Mouse (Mus musculus): ENCODE measurements around the gene Gm9844. TPM values are rescaled to one million over a fixed set of nuclear protein-coding genes. Genes with fewer than 3 reads are reported as not detected.

The Gm9844 gene
- polyA plus RNA-seq, 1 experiment from 2014 or later: 16.7 TPM

DNA sequence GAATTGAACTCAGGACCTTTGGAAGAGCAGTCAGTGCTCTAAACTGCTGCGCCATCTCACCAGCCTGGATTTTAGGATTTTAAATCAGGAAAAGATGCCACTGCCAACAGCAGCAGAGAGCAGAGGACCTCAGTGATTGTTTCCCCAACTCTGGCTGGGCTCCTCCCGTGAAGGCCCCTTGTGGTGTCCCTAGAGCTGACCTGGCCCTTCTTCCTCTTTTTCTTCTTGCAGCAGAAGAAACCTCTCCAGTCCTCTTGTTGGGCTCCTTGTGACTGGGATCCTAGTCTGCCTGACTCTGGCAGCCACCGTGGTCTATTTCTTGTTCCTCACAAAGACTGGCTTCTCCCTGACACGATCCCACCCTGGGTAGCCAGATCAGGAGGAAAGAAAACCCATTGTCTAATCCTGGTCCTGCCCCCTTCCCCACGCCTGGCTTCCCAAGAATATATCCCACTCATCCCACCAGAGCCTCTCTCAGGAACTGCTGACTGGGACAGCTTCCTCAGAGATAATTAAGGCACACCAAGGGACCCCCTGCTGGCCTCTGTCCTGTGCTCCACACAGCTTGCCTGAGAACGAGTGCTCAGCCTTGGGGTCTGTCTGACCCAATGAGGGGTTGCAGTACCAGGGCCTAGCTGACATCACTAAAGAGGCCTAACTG is 5.4 kb upstream of the Gm9844 start:
- WGBS: 54% methylated on average over 6 of the region's 6 CpGs
- no peak overlapping the region for H3K9ac ChIP-seq (ENCODE audit: low read length)
- H3K4me2 ChIP-seq (ENCODE audit: low read length): no peak overlapping the region
- H3K9me3 ChIP-seq (ENCODE audit: control insufficient read depth, low read length): no peaks in the 10 kb centered on the region
- no peaks in the 10 kb centered on the region for H3K27me3 ChIP-seq (replicated peaks; ENCODE audit: control insufficient read depth, insufficient read depth, low read length)
- no peak overlapping the region for H3K27ac ChIP-seq (ENCODE audit: low read depth)
- DNase-seq (ENCODE audit: low spot score) (no peak), ATAC-seq (replicated peaks; ENCODE audit: low FRiP score, low TSS enrichment, low read depth) (no peak)
- H3K4me3 ChIP-seq (ENCODE audit: low read depth, low read length): no peak overlapping the region
- no peaks in the 10 kb centered on the region for H3K4me1 ChIP-seq (replicated peaks; ENCODE audit: control insufficient read depth, insufficient read depth, low read length)
- no peaks in the 10 kb centered on the region for H3K36me3 ChIP-seq (ENCODE audit: control insufficient read depth, insufficient read depth, low read length)

DNA sequence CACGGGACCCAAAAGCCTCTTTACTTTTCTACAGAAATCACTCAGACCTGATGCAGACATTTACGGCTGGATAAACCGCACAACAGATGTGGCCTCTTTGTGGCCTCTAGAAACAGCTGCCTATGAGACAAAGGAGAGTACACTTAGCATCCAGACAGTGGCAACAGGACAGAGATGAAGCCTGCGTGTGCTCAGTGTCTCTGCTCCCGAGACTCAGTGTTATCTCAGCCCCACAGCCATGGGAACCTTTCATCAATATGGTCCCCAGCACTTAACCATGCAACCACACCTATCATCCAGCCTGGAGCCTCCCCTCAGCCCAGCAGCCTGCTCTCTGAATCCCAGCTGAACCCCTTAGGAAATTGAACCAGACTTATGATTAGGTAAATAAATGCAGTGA is 2.8 kb upstream of the Gm9844 start:
- 76% methylated on average over 5 of the region's 5 CpGs for WGBS
- no peaks in the 10 kb centered on the region for H3K4me1 ChIP-seq (replicated peaks; ENCODE audit: control insufficient read depth, insufficient read depth, low read length)
- DNase-seq (ENCODE audit: low spot score) (no peak), ATAC-seq (replicated peaks; ENCODE audit: low FRiP score, low TSS enrichment, low read depth) (no peak)
- no peaks in the 10 kb centered on the region for H3K9me3 ChIP-seq (ENCODE audit: control insufficient read depth, low read length)
- H3K36me3 ChIP-seq (ENCODE audit: control insufficient read depth, insufficient read depth, low read length): no peaks in the 10 kb centered on the region
- no peak overlapping the region for H3K4me3 ChIP-seq (ENCODE audit: low read depth, low read length)
- H3K27ac ChIP-seq (ENCODE audit: low read depth): no peak overlapping the region
- H3K9ac ChIP-seq (ENCODE audit: low read length): no peak overlapping the region
- H3K4me2 ChIP-seq (ENCODE audit: low read length): no peak overlapping the region
- H3K27me3 ChIP-seq (replicated peaks; ENCODE audit: control insufficient read depth, insufficient read depth, low read length): no peaks in the 10 kb centered on the region

DNA sequence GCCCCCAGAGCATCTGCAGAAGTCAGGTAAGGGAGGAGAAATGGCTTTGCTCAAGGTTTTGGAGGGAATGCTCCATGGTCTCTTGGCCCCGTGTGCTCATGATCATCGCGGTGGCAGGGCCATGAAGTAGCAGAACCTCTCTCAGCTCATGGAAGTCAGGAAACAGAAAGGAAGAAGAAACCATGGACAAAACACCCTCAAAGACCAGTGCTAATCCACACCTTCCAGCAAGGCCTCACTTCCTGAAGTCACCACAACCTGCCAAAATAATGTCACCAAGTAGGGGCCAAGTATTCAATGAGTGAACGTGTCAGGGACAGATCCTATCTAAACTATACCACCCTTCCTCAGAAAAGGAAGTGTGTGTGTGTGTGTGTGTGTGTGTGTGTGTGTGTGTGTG is 840 bp downstream of the Gm9844 start:
- Histone ChIP-seq H3K4me3 (ENCODE audit: low read depth, low read length) (no peak overlapping the region), H3K36me3 (ENCODE audit: control insufficient read depth, insufficient read depth, low read length) (no peaks in the 10 kb centered on the region), H3K9me3 (ENCODE audit: control insufficient read depth, low read length) (no peaks in the 10 kb centered on the region), H3K4me1 (replicated peaks; ENCODE audit: control insufficient read depth, insufficient read depth, low read length) (no peaks in the 10 kb centered on the region), H3K4me2 (ENCODE audit: low read length) (no peak overlapping the region), H3K27me3 (replicated peaks; ENCODE audit: control insufficient read depth, insufficient read depth, low read length) (no peaks in the 10 kb centered on the region), H3K9ac (ENCODE audit: low read length) (no peak overlapping the region), H3K27ac (ENCODE audit: low read depth) (no peak overlapping the region)
- 81% methylated on average over 4 of the region's 4 CpGs for WGBS
- DNase-seq (ENCODE audit: low spot score): no peak
- ATAC-seq (replicated peaks; ENCODE audit: low FRiP score, low TSS enrichment, low read depth): no peak

DNA sequence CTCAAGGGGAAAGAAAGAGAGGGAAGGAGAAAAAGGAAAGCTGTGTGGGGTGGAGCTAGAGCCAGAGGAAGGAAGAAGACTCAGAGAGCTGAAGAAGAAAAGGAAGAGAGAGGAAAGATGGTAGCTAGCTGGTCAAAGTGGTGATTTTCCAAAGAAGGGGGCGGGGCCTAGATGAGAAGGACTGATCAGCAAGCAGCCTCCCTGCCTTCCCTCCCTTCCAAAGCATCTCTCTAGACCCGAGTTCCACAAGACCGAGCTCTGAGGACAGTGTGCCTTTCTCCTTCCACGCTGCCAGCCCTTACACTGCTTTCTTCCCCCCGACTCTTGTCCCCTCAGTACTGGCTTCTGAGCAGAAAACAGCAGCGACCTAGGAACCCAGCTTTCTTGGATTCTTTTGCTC is 2.1 kb downstream of the Gm9844 start:
- 32% methylated on average over 6 of the region's 6 CpGs for WGBS
- Histone ChIP-seq H3K4me3 (ENCODE audit: low read depth, low read length) (no peak overlapping the region), H3K4me1 (replicated peaks; ENCODE audit: control insufficient read depth, insufficient read depth, low read length) (no peaks in the 10 kb centered on the region), H3K27ac (ENCODE audit: low read depth) (no peak overlapping the region), H3K9me3 (ENCODE audit: control insufficient read depth, low read length) (no peaks in the 10 kb centered on the region), H3K27me3 (replicated peaks; ENCODE audit: control insufficient read depth, insufficient read depth, low read length) (no peaks in the 10 kb centered on the region), H3K36me3 (ENCODE audit: control insufficient read depth, insufficient read depth, low read length) (no peaks in the 10 kb centered on the region), H3K9ac (ENCODE audit: low read length) (no peak overlapping the region), H3K4me2 (ENCODE audit: low read length) (no peak overlapping the region)
- ATAC-seq (replicated peaks; ENCODE audit: low FRiP score, low TSS enrichment, low read depth): no peak
- DNase-seq (ENCODE audit: low spot score): no peak

DNA sequence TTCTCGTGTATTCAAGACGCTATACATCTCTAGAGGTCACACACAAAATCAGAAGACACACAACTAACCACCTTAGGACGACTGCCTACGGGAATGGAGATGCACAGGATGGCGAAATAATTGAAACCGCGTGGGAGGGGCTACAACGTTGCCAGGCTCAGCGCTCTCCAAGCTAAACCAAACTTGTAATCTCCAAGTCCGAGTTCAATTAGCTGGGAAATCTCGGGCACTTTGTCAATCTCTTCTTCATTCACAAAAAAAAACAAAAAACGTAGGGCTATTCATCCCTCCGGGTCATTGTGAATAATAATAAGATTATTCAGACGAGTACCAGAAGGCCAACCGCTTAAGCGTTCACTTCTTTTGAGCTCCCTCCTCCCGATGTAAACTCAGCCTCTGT is 7.1 kb downstream of the Gm9844 start:
- Histone ChIP-seq H3K4me2 (ENCODE audit: low read length) (no peak overlapping the region), H3K27me3 (replicated peaks; ENCODE audit: control insufficient read depth, insufficient read depth, low read length) (no peaks in the 10 kb centered on the region), H3K36me3 (ENCODE audit: control insufficient read depth, insufficient read depth, low read length) (no peaks in the 10 kb centered on the region), H3K4me1 (replicated peaks; ENCODE audit: control insufficient read depth, insufficient read depth, low read length) (no peaks in the 10 kb centered on the region), H3K9ac (ENCODE audit: low read length) (no peak overlapping the region), H3K27ac (ENCODE audit: low read depth) (no peak overlapping the region), H3K4me3 (ENCODE audit: low read depth, low read length) (no peak overlapping the region), H3K9me3 (ENCODE audit: control insufficient read depth, low read length) (peaks cover 5% of the 10 kb centered on the region; the same call in 1 of the 2 replicates)
- DNase-seq (ENCODE audit: low spot score) (no peak), ATAC-seq (replicated peaks; ENCODE audit: low FRiP score, low TSS enrichment, low read depth) (no peak)
- 69% methylated on average over 17 of the region's 17 CpGs for WGBS

DNA sequence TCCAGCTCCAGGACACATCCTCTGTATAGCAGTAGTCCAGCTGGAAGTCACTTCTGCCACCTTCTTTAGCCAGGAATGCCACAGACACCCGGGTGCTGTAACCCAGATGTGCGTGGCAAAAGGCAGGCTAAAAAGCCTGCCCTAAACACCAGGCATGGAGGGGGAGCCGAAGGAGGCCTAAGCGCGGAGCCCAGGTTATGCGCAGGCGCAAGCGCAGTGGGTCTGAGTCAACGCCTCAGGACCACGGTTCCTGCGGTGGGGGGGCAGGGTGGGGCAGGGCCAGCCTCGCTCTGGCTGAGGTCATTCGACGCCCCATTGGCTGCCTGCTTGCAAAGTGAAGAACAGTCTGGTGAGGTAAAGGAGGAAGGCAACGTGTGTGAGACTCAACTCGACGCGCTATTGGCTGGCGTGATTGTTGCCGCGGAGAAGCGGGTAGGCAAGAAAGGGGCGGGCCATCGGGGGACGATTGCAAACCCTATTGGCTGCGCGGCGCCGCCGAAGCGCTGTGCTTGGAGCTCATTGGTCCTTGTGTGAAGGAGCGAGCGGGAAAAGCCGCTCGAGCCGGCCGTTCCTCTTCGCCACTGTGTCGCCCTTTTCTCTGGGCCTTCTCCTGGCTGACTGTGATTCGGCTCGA is 7.6 kb downstream of the Gm9844 start, which contains the start of the genes Lypd4 and Dmrtc2:
Gene Lypd4 (minus strand): TSS at position 410 of the 634 bp plus-strand sequence.
Gene Dmrtc2 (plus strand): TSS at position 526 of the 634 bp plus-strand sequence.
- 51% methylated on average over 41 of the region's 41 CpGs for WGBS
- 0 out of 2 replicates have a peak, but pooled peaks have one; percentile 27 for ATAC-seq (replicated peaks; ENCODE audit: low FRiP score, low TSS enrichment, low read depth)

DNA sequence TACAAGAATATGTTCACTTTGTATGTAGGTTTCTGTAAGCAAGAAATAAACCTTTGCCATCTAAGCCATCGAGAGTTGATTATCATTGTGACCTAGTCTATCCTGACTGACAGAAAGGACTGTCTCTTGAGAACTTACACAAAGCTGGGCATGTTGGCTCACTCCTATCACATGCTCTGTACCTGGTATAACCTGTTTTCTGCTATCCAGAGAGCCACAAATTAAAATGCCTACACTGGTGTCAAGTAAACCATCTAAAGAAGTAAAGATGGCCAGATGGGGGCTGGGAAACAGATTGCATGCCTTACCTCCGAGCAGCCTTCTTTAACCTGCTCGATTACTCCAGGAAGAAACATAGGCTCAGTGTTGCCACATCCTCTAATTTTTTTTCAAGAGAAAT is 15.6 kb downstream of the Gm9844 start:
- no peak for ATAC-seq (replicated peaks; ENCODE audit: low FRiP score, low TSS enrichment, low read depth)

More for the DNA sequence above, 7.6 kb downstream of the Gm9844 start, which contains the start of the genes Lypd4 and Dmrtc2:
- peaks cover 5% of the 10 kb centered on the region; the same call in 1 of the 2 replicates for H3K9me3 ChIP-seq (ENCODE audit: control insufficient read depth, low read length)
- no peak within 1 kb of the TSS for H3K9ac ChIP-seq (ENCODE audit: low read length)
- H3K36me3 ChIP-seq (ENCODE audit: control insufficient read depth, insufficient read depth, low read length): no peaks in the 10 kb centered on the region
- no peak within 1 kb of the TSS for H3K4me2 ChIP-seq (ENCODE audit: low read length)
- H3K27me3 ChIP-seq (replicated peaks; ENCODE audit: control insufficient read depth, insufficient read depth, low read length): no peaks in the 10 kb centered on the region
- H3K27ac ChIP-seq (ENCODE audit: low read depth): no peak within 1 kb of the TSS
- no peaks in the 10 kb centered on the region for H3K4me1 ChIP-seq (replicated peaks; ENCODE audit: control insufficient read depth, insufficient read depth, low read length)
- H3K4me3 ChIP-seq (ENCODE audit: low read depth, low read length): no peak within 1 kb of the TSS
- DNase-seq (ENCODE audit: low spot score): no peak

DNA sequence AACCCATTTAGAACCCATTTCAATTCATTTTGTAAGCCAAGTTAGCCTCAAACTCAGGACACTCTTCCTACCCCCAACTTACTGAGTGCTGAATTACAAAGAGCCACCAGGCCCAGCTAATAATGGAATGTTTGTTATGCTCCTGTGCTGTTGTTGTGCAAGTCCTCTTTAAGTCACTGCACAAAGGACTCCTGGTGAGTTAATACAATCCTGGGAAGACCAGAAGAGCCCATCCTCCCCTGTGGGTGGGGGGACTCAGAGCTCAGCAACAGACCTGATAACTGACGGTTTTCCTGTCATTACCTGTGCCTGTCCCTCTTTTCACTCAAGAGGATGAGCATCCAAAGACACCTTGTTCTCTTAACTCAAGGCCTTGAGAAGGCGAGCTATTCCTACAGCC is 17.6 kb downstream of the Gm9844 start:
- H3K27me3 ChIP-seq (replicated peaks; ENCODE audit: control insufficient read depth, insufficient read depth, low read length): no peaks in the 10 kb centered on the region
- H3K4me3 ChIP-seq (ENCODE audit: low read depth, low read length): no peak overlapping the region
- H3K27ac ChIP-seq (ENCODE audit: low read depth): no peak overlapping the region
- 35% methylated on average over 2 of the region's 2 CpGs for WGBS
- H3K4me2 ChIP-seq (ENCODE audit: low read length): no peak overlapping the region
- no peaks in the 10 kb centered on the region for H3K4me1 ChIP-seq (replicated peaks; ENCODE audit: control insufficient read depth, insufficient read depth, low read length)
- H3K9ac ChIP-seq (ENCODE audit: low read length): 0 out of 2 replicates have a peak overlapping the region, but pooled peaks have one; percentile 10
- H3K36me3 ChIP-seq (ENCODE audit: control insufficient read depth, insufficient read depth, low read length): no peaks in the 10 kb centered on the region
- ATAC-seq (replicated peaks; ENCODE audit: low FRiP score, low TSS enrichment, low read depth) (no peak), DNase-seq (ENCODE audit: low spot score) (no peak)
- H3K9me3 ChIP-seq (ENCODE audit: control insufficient read depth, low read length): no peaks in the 10 kb centered on the region

More for the DNA sequence above, 15.6 kb downstream of the Gm9844 start:
- Histone ChIP-seq H3K9ac (ENCODE audit: low read length) (no peak overlapping the region), H3K27ac (ENCODE audit: low read depth) (no peak overlapping the region), H3K4me3 (ENCODE audit: low read depth, low read length) (no peak overlapping the region), H3K36me3 (ENCODE audit: control insufficient read depth, insufficient read depth, low read length) (no peaks in the 10 kb centered on the region), H3K9me3 (ENCODE audit: control insufficient read depth, low read length) (no peaks in the 10 kb centered on the region), H3K4me1 (replicated peaks; ENCODE audit: control insufficient read depth, insufficient read depth, low read length) (no peaks in the 10 kb centered on the region), H3K4me2 (ENCODE audit: low read length) (no peak overlapping the region), H3K27me3 (replicated peaks; ENCODE audit: control insufficient read depth, insufficient read depth, low read length) (no peaks in the 10 kb centered on the region)
- DNase-seq (ENCODE audit: low spot score): no peak
- 63% methylated on average over 3 of the region's 3 CpGs for WGBS
